Mouse (Mus musculus) intestine, embryonic 16.5 days (tissue): ENCODE measurements around the gene Spata32. TPM values are rescaled to one million over a fixed set of nuclear protein-coding genes. Genes with fewer than 3 reads are reported as not detected.
"Not testable (repeated sequence)": the region's sequence is repeated elsewhere in the genome, so short reads cannot be mapped to it uniquely, and the experiment has no call there.

Experiments
- ATAC-seq: fragments of 200-750 bp; cut with Nextera tagmentation; 2 replicates; pipeline ENCODE4 v1.8.0; 2017; ENCODE audit warnings: moderate TSS enrichment, moderate library complexity
- H3K27ac ChIP-seq: fragments of 300-500 bp; sonication (generic); 2 replicates; pipeline ENCODE4 v1.5.1; 2014; ENCODE audit warnings: mild to moderate bottlenecking, low read length
- H3K27me3 ChIP-seq: fragments of 300-500 bp; sonication (generic); replicated peaks from 2 replicates; pipeline ENCODE4 v1.6.1; 2014; ENCODE audit warnings: low read length, control low read depth, mixed read lengths; ENCODE audit not compliant: control insufficient read depth, insufficient read depth
- H3K36me3 ChIP-seq: fragments of 300-500 bp; sonication (generic); 2 replicates; pipeline ENCODE4 v1.6.1; 2014; ENCODE audit warnings: low read length, control low read depth; ENCODE audit not compliant: control insufficient read depth, insufficient read depth
- H3K4me1 ChIP-seq: fragments of 300-500 bp; sonication (generic); 2 replicates; pipeline ENCODE4 v1.6.1; 2014; ENCODE audit warnings: low read length, control low read depth, mixed read lengths; ENCODE audit not compliant: control insufficient read depth, insufficient read depth
- H3K4me2 ChIP-seq: fragments of 300-500 bp; sonication (generic); 2 replicates; pipeline ENCODE4 v1.6.1; 2014; ENCODE audit warnings: low read depth, low read length, control low read depth
- H3K4me3 ChIP-seq: fragments of 300-500 bp; sonication (generic); 2 replicates; pipeline ENCODE4 v1.5.1; 2014; ENCODE audit warnings: mild to moderate bottlenecking, low read length
- H3K9ac ChIP-seq: fragments of 300-500 bp; sonication (generic); 2 replicates; pipeline ENCODE4 v1.6.1; 2014; ENCODE audit warnings: low read depth, low read length
- H3K9me3 ChIP-seq: fragments of 300-500 bp; sonication (generic); 2 replicates; pipeline ENCODE4 v1.6.1; 2016; ENCODE audit warnings: low read length, control low read depth; ENCODE audit not compliant: control insufficient read depth
- WGBS: fragments of 180-500 bp; shearing (Covaris S2); extraction: QIAGEN DNeasy Blood & Tissue Kit; methylation state at CpG from one replicate; pipeline ENCODE4 v1.1.7; 2014; 5-methylcytosine and 5-hydroxymethylcytosine counted together
- polyA plus RNA-seq: library from polyadenylated mRNA; unstranded; fragments of >200 nt; fragmentation: Nextera tagmentation; extraction: Ambion mirVana; gene quantifications from 2 replicates; pipeline ENCODE4 v1.2.1, GENCODE M21; 2015

Gene Spata32
- polyA plus RNA-seq, 1 experiment from 2014 or later, result not detected

DNA sequence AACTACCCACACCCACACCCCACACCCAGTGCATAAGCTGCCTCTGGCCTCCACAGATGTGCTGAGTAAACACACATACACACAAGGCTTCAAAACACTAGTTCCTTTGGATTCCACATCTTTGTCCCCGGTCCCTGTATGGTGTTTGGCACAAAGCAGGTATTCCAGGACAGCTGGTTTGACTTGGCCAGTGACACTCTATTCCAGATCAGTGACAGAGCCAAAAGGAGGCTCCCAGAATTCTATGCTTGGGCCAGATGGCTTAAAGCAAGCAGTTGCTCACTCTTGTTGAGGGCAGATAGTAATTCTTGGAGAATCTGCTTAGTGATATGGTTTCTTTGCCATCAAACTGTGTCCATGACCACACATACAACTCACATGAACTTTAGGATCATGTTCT is 16.2 kb upstream of the Spata32 start:
- Histone ChIP-seq H3K4me2 (no peak overlapping the region), H3K9ac (no peak overlapping the region), H3K4me3 (no peak overlapping the region), H3K4me1 (no peaks in the 10 kb centered on the region), H3K9me3 (no peaks in the 10 kb centered on the region), H3K36me3 (peaks cover 11% of the 10 kb centered on the region; the same call in 1 of the 2 replicates), H3K27ac (no peak overlapping the region), H3K27me3 (no peaks in the 10 kb centered on the region)
- ATAC-seq, result no peak
- 59% methylated on average over 1 of the region's 1 CpGs for WGBS

DNA sequence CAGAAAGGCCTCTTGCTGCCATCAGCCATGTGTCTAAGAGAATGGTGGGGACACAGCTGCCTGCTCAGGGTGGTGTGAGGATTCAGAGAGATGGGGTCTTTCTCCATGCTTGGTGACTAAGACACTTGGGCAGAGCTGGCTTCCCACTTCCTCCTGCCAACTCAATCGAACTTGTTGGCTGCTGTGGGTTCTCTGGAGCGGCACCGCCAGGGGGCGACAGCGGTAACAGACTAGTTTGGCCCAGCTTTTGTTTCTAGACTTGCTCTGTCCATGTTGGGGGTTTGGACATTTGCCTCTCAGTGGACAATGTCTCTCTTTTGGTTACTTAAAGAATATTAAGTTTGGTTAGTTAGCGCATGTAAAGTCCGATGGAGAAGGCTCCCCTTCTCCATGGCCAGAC is 14.7 kb upstream of the Spata32 start:
- no peak overlapping the region for H3K27ac ChIP-seq
- H3K27me3 ChIP-seq, result no peaks in the 10 kb centered on the region
- H3K4me1 ChIP-seq, result no peaks in the 10 kb centered on the region
- H3K4me2 ChIP-seq, result no peak overlapping the region
- no peak overlapping the region for H3K9ac ChIP-seq
- 30% methylated on average over 7 of the region's 7 CpGs for WGBS
- no peaks in the 10 kb centered on the region for H3K9me3 ChIP-seq
- H3K4me3 ChIP-seq, result no peak overlapping the region
- no peak for ATAC-seq
- peaks cover 14% of the 10 kb centered on the region; the same call in 1 of the 2 replicates for H3K36me3 ChIP-seq

DNA sequence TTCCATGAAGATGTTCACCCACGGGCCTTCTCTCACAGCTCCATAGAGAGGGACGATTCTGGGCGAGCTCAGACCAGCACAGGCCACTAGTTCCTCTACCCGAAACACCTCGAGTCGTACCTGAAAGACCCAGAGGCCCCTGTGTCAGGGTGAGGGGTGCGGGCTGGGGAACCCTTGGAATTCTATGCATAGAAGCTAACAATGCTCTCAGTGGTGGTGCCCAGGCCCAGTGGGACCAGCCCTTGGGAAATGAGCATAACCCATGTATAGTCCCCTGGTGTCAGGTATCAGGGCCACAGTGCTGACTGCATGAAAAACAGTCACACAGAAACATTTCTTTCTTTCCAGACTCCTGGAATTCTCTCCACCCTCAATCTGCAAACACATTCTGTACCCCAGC is 13.1 kb upstream of the Spata32 start:
- H3K36me3 ChIP-seq, result peaks cover 19% of the 10 kb centered on the region; the same call in 1 of the 2 replicates
- H3K9ac ChIP-seq, result no peak overlapping the region
- no peak for ATAC-seq
- no peaks in the 10 kb centered on the region for H3K9me3 ChIP-seq
- peaks cover 2% of the 10 kb centered on the region; the same call in 1 of the 2 replicates for H3K4me1 ChIP-seq
- H3K27ac ChIP-seq, result no peak overlapping the region
- H3K4me2 ChIP-seq, result no peak overlapping the region
- no peaks in the 10 kb centered on the region for H3K27me3 ChIP-seq
- 88% methylated on average over 7 of the region's 7 CpGs for WGBS
- H3K4me3 ChIP-seq, result no peak overlapping the region

DNA sequence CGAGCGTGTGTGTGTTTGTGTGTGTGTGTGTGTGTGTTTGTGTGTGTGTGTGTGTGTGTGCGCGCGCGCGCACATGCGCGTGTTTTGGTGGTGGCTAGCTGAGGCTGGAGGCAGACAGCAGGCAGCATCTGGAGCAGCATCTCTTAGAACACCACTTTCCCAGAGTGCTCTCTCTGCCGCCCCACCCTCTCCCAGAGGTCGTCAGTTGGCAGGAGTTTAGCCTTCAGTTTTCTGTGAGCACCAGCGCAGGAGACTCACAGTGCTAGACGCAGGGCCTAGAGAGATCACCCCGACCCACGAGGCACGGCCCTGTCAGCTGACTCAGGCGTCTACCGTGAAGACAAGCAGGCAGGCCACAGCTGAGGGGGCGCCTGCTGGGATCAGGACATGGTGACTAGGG is 12.4 kb upstream of the Spata32 start:
- no peak overlapping the region for H3K9ac ChIP-seq
- H3K27ac ChIP-seq, result no peak overlapping the region
- 85% methylated on average over 19 of the region's 19 CpGs for WGBS
- peaks cover 19% of the 10 kb centered on the region; the same call in 1 of the 2 replicates for H3K36me3 ChIP-seq
- H3K4me1 ChIP-seq, result peaks cover 5% of the 10 kb centered on the region; the same call in 1 of the 2 replicates
- H3K4me3 ChIP-seq, result no peak overlapping the region
- no peak overlapping the region for H3K4me2 ChIP-seq
- no peak for ATAC-seq
- H3K9me3 ChIP-seq, result no peaks in the 10 kb centered on the region
- H3K27me3 ChIP-seq, result no peaks in the 10 kb centered on the region

DNA sequence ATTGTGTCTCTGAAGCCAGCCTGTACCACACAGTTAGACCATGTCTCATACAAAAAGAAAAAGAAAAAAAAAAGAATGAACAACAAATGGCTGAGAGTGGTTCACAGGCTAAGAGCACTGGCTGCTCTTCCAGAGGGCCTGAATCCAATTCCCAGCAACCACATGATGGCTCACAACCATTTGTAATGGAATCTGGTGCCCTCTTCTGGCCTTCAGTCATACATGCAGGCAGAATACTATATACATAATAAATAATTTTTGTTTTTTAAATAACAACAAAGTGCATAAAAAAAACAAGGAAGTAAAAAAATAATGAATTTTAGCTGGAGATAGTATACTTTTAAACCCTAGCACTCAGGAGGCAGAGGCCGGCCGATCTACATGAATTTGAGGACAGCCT is 11.4 kb upstream of the Spata32 start:
- H3K4me3 ChIP-seq, result no peak overlapping the region
- H3K4me2 ChIP-seq, result no peak overlapping the region
- ATAC-seq, result no peak
- no peaks in the 10 kb centered on the region for H3K27me3 ChIP-seq
- H3K27ac ChIP-seq, result no peak overlapping the region
- no peak overlapping the region for H3K9ac ChIP-seq
- peaks cover 5% of the 10 kb centered on the region; the same call in 1 of the 2 replicates for H3K4me1 ChIP-seq
- H3K36me3 ChIP-seq, result peaks cover 19% of the 10 kb centered on the region
- H3K9me3 ChIP-seq, result no peaks in the 10 kb centered on the region
- WGBS, result 100% methylated on average over 2 of the region's 2 CpGs

DNA sequence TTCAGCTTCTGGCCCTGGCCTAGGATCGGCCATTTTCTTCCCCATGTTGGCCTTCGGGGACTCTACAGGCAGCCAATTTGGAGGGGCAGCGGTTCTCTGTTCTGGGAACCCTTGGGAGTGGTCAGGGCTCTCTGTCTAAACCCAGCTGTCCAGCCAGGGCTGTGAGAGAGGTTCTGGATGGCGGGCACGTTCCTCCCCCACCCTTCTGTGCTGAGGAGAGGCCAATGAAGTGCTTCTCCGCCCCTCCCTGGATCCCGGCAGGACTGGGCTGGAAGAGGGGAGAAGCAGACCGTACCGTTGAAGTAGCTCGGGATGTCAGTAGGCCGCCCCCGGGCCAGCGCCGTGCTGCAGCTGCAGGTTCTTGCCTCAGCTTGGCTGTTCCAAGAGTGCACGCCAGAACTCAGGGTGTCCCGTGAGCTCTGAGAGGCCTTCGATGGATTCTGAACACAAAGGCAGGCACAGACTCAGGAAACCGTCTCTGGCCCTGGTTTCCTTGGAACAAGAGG is 5.8 kb upstream of the Spata32 start:
- H3K27me3 ChIP-seq, result no peaks in the 10 kb centered on the region
- 66% methylated on average over 18 of the region's 18 CpGs for WGBS
- peaks cover 7% of the 10 kb centered on the region; the same call in 1 of the 2 replicates for H3K4me1 ChIP-seq
- H3K36me3 ChIP-seq, result peaks cover 18% of the 10 kb centered on the region
- no peak for ATAC-seq
- 0 out of 2 replicates have a peak overlapping the region, but pooled peaks have one; percentile 10 for H3K9ac ChIP-seq
- H3K27ac ChIP-seq, result peak overlapping the region; percentile 45
- no peak overlapping the region for H3K4me2 ChIP-seq
- no peaks in the 10 kb centered on the region for H3K9me3 ChIP-seq
- H3K4me3 ChIP-seq, result no peak overlapping the region

DNA sequence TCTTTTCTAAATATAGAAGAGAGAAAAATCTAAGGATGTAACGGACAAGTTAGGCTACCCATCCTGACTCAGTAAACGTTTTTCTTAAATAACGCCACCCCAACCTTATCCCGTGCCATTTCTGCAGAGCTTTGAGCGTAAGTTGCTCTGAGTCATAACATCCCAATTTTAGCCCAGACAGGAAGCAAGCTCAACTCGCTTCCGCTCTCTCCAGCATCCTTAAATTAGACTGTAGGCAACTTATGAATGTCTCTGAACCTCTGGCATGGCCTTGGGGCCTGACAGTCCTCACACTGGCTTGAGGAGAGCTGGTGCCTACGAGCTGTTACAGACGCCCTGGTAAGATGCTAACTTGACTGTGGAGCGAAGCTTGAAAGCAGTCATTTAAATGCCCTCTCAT is 5.2 kb upstream of the Spata32 start:
- 83% methylated on average over 10 of the region's 10 CpGs for WGBS
- H3K9ac ChIP-seq, result 0 out of 2 replicates have a peak overlapping the region, but pooled peaks have one; percentile 10
- no peak for ATAC-seq
- no peak overlapping the region for H3K4me2 ChIP-seq
- peaks cover 18% of the 10 kb centered on the region for H3K36me3 ChIP-seq
- H3K27ac ChIP-seq, result peak overlapping the region; percentile 45
- H3K27me3 ChIP-seq, result no peaks in the 10 kb centered on the region
- no peaks in the 10 kb centered on the region for H3K9me3 ChIP-seq
- H3K4me1 ChIP-seq, result peaks cover 9% of the 10 kb centered on the region
- no peak overlapping the region for H3K4me3 ChIP-seq

DNA sequence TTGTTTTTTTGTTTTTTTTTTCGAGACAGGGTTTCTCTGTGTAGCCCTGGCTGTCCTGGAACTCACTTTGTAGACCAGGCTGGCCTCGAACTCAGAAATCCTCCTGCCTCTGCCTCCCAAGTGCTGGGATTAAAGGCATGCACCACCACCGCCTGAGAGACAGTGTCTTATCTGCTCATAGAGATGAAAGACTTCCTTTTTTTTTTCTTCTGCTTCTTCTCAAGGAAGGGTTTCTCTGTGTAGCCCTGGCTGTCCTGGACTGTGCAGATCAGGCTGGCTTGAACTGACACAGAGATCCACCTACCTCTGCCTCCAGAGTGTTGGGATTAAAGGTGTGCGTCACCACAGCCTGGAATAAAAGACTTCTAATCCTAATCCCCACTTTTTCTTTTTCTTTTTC is 4.5 kb upstream of the Spata32 start:
- peaks cover 18% of the 10 kb centered on the region for H3K36me3 ChIP-seq
- 87% methylated on average over 4 of the region's 4 CpGs for WGBS
- not testable (repeated sequence) for H3K9ac ChIP-seq, H3K9me3 ChIP-seq, H3K4me3 ChIP-seq, H3K27me3 ChIP-seq, H3K27ac ChIP-seq, ATAC-seq, H3K4me2 ChIP-seq
- peaks cover 16% of the 10 kb centered on the region for H3K4me1 ChIP-seq

DNA sequence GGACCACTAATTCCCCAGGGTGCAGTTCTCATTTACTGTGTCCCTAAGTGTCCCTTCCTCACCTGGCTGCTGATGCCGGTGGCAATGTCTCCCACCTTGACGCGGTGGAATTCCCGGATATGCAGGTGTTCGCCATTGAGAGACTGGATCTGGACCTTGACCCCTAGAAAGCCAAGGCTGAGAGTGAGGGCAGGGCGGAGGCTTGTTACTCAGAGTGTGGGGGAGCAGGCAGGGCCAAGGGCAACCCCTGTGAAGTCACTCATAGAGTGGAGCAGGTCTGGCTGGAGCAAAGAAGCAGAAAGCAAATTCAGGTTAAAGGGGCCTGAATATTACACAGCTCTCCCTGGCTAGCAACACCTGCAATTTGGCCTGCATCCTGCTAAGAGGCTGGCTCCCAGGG is 3.2 kb upstream of the Spata32 start:
- Histone ChIP-seq H3K27ac (no peak overlapping the region), H3K4me1 (peaks cover 15% of the 10 kb centered on the region), H3K9ac (no peak overlapping the region), H3K4me3 (peak overlapping the region; percentile 15; the same call in 1 of the 2 replicates), H3K36me3 (peaks cover 13% of the 10 kb centered on the region), H3K27me3 (no peaks in the 10 kb centered on the region), H3K9me3 (no peaks in the 10 kb centered on the region), H3K4me2 (0 out of 2 replicates have a peak overlapping the region, but pooled peaks have one; percentile 8)
- peak; percentile 73 for ATAC-seq
- WGBS, result 58% methylated on average over 6 of the region's 6 CpGs

DNA sequence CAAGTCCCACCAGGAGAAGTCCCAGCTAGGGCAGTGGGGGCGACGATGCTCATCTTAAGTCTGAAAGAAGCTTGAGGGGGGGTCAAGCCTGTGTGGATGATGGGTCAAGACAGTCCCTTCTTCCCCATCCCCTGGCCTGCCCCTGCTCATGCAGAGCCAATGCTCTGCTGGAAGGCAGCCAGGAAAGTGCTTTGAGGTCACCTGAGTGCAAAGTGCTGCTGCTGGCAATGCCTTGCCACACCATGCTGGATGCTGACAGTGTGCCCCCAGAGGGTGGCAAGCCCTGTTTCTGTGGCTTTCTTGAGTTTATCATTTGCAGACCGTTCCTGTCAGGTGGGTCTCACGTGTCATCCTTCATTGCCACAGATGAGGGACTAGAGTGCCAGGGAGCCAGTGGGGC is 1.8 kb upstream of the Spata32 start:
- Histone ChIP-seq H3K4me1 (peaks cover 12% of the 10 kb centered on the region), H3K9ac (no peak overlapping the region), H3K36me3 (peaks cover 13% of the 10 kb centered on the region), H3K4me2 (no peak overlapping the region), H3K27ac (no peak overlapping the region), H3K27me3 (no peaks in the 10 kb centered on the region), H3K4me3 (no peak overlapping the region), H3K9me3 (no peaks in the 10 kb centered on the region)
- WGBS, result 90% methylated on average over 4 of the region's 4 CpGs
- no peak for ATAC-seq
